ENCODE assay signal across 9 mouse cellular contexts in genomic region chr10:111101901-111102761, GRCm38 (mm10).
DNase-seq lines count a peak whose midpoint lies in the region; ATAC-seq and TF ChIP-seq lines count a peak whose summit lies in the region.
"Had no signal": no experiment of that assay in that cellular context is flagged by ENCODE, and none has a peak within 500 bp of the region (broad histone marks: within the 10 kb centered on the region; RNA-seq: fewer than 3 reads in every experiment).

No protein-coding gene starts in this region.

- H3K27me3 ChIP-seq in forebrain, postnatal 0 days (ENCODE audit: insufficient read depth, low read length) = no peaks in the 10 kb centered on the region
- H3K27me3 ChIP-seq in neural tube, embryonic 15.5 days (replicated peaks) = no peaks in the 10 kb centered on the region
- H3K27me3 ChIP-seq: limb, embryonic 12.5 days had no signal

- 80% methylated on average over 18 of the region's 18 CpGs for WGBS in forebrain, postnatal 0 days
- WGBS in neural tube, embryonic 15.5 days = 87% methylated on average over 18 of the region's 18 CpGs

- H3K4me1 ChIP-seq in forebrain, postnatal 0 days (ENCODE audit: insufficient read depth) = peaks cover 7% of the 10 kb centered on the region
- H3K4me1 ChIP-seq in neural tube, embryonic 15.5 days = peaks cover 12% of the 10 kb centered on the region

- H3K9me3 ChIP-seq in forebrain, postnatal 0 days (ENCODE audit: low read length) = no peaks in the 10 kb centered on the region
- no peaks in the 10 kb centered on the region for H3K9me3 ChIP-seq in neural tube, embryonic 15.5 days (replicated peaks)
- H3K9me3 ChIP-seq: limb, embryonic 12.5 days had no signal

- intact Hi-C loops in gastrocnemius, adult 2 months (cut with DNase I) = loop anchor here (2.0 kb wide), 1 partner anchor 307 kb away; no protein-coding TSS in a partner anchor

- DNase-seq in MN1 (ENCODE audit: low spot score) = peak; percentile 79
- DNase-seq in gastrocnemius, adult 2 months = peak; percentile 47
- peak; percentile 76 for DNase-seq in lung, postnatal 10 days
- no peak for DNase-seq in forebrain, postnatal 0 days
- no peak for DNase-seq in frontal cortex, postnatal 25 days (ENCODE audit: low spot score in 2 of 2)
- no peak for DNase-seq in cerebellum, adult 9-11 months

- H3K4me3 ChIP-seq in gastrocnemius, adult 2 months = peak overlapping the region; percentile 67
- no peak overlapping the region for H3K4me3 ChIP-seq in forebrain, postnatal 0 days (ENCODE audit: low read depth, low read length)
- no peak overlapping the region for H3K4me3 ChIP-seq in neural tube, embryonic 15.5 days (replicated peaks)
- H3K4me3 ChIP-seq: limb, embryonic 12.5 days had no signal

- H3K9ac ChIP-seq in forebrain, postnatal 0 days = no peak overlapping the region
- H3K9ac ChIP-seq in neural tube, embryonic 15.5 days (replicated peaks) = no peak overlapping the region
- H3K9ac ChIP-seq: limb, embryonic 12.5 days had no signal

- no peak overlapping the region for H3K4me2 ChIP-seq in forebrain, postnatal 0 days (ENCODE audit: low read depth)
- H3K4me2 ChIP-seq in neural tube, embryonic 15.5 days = no peak overlapping the region
- H3K4me2 ChIP-seq: limb, embryonic 12.5 days had no signal

- H3K36me3 ChIP-seq in forebrain, postnatal 0 days (ENCODE audit: insufficient read depth) = no peaks in the 10 kb centered on the region
- H3K36me3 ChIP-seq in neural tube, embryonic 15.5 days = no peaks in the 10 kb centered on the region
- H3K36me3 ChIP-seq: limb, embryonic 12.5 days had no signal

- H3K27ac ChIP-seq in gastrocnemius, adult 2 months = peak overlapping the region; percentile 68
- H3K27ac ChIP-seq in forebrain, postnatal 0 days (ENCODE audit: low read depth, low read length) = no peak overlapping the region
- no peak overlapping the region for H3K27ac ChIP-seq in neural tube, embryonic 15.5 days (replicated peaks)
- H3K27ac ChIP-seq: limb, embryonic 12.5 days had no signal

- TF ChIP-seq CTCF in gastrocnemius, adult 2 months (IDR thresholded peaks at IDR 0.05) = no peak
- TF ChIP-seq CTCF in forebrain, postnatal 0 days (IDR thresholded peaks at IDR 0.05; ENCODE audit: low read depth) = no peak

- ATAC-seq in inflammation-experienced regulatory T-cells, adult 6 months = peak; percentile 20
- ATAC-seq in forebrain, postnatal 0 days = no peak
- no peak for ATAC-seq in neural tube, embryonic 15.5 days (ENCODE audit: low FRiP score)

Comparison
In these comparisons a context has a peak if more than half of its experiments do, and no peak if none do; other contexts are left out.
1. DNase-seq: peak in MN1 (single experiment), gastrocnemius, adult 2 months (single experiment) and lung, postnatal 10 days (single experiment); none in forebrain, postnatal 0 days (single experiment), frontal cortex, postnatal 25 days (0 of 2) and cerebellum, adult 9-11 months (single experiment).